Mouse (Mus musculus): ENCODE data around the gene Slc28a2. TPM values are rescaled to one million over a fixed set of nuclear protein-coding genes. Genes with fewer than 3 reads are reported as not detected.
"Not testable (repeated sequence)": the region's sequence is repeated elsewhere in the genome, so short reads cannot be mapped to it uniquely, and the experiment has no call there.

The Slc28a2 gene
- total RNA-seq, 2 experiments from 2014 or later, result not detected

DNA sequence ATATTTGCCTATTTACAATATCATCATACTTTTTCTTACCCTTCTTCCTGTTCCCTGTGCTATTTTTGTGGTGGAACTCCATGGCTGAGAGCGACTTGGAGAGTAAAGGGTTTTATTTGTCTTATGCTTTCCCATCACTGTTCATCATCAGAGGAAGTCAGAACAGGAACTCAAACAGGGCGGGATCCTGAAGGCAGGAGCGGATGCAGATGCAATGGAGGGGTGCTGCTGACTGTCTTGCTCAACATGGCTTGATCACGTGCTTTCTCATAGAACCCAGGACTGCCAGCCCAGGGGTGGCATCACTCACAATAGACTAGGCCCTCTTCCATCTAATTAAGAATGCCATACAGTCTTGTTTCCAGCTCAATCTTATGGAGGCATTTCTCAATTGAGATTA is 24.1 kb downstream of the Slc28a2 start:
- no peak for DNase-seq (ENCODE audit: low spot score in 2 of 2)
- intact Hi-C loops (cut with DNase I), result no loop called here

DNA sequence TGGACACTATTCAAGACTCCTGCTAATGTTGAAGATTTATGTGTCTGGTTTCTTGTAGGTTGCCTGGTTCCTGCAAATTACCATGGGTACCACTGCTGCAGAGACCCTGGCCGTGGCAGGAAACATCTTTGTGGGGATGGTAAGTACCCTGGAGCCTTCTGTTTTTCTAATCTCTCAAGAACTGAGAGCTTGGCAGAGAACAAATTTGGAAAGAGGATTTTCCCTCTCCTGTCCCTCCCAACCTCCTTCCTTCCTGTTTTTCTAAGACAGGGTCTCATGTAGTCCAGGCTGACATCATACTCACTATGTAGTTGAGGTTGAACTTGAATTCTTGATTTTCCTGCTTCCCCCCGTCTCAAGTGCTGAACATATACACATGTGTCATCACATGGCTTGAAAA is 26.1 kb downstream of the Slc28a2 start:
- intact Hi-C loops (cut with DNase I), result no loop called here
- no peak for DNase-seq (ENCODE audit: low spot score in 2 of 2)

DNA sequence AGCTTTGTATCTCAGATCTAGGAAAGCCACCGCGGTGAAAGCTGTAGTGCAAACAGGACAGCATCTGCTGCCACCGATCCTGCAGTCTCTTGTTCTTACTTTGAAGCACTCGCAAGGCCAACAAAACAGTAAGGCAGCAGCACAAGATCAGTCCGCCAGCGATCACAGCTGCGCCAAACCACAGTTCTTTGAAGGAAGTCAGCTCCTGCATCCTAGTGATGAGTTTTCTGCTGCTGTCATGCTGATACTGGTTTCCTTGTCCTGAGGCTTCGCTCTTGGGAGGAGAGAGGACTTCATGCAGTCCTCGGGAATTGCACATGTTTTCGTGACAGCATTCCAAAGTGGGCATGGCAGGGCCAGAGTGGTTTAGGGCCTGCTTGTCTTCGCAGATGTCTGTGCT is 40.6 kb downstream of the Slc28a2 start:
- DNase-seq (ENCODE audit: low spot score in 2 of 2), result no peak
- intact Hi-C loops (cut with DNase I), result loop anchor here (1.0 to 10.0 kb wide), 2 partner anchors 86 to 158 kb away; no protein-coding TSS in a partner anchor

DNA sequence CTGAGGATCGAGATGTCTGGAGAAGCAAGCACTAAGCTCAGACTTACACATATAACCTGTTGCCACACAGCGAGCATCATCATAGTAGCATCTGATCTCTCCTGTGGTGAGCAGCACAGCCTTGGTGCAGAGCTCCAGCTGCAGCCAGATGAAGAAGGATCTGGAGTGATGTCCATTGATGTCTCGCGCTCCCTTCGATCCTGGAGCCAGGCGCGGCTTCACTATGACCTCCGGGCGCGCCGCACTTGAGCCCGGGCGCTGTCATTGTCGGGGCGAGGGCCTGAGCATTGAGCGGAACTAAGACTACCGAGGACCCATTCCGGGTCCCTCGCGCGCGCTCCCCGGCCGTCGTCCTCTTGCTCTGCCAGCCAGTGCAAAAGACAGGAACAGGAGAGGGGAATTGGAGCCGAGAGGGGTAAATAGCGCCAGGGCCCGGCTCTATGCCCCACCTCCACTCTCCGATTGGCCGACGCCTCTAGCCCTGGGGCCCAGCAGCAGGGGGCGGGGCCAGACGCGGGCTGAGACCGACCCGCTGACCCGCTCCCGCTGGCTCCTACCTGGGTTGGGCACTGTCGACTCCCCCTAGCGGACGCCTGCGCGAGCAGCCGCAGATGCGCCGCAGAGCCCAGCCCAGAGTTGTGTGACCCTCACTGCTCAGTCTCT is 41.2 kb downstream of the Slc28a2 start:
- peak; percentile 81 to 82 for DNase-seq (ENCODE audit: low spot score in 2 of 2)
- intact Hi-C loops (cut with DNase I), result loop anchor here (1.0 to 10.0 kb wide), 2 partner anchors 86 to 157 kb away; no protein-coding TSS in a partner anchor

DNA sequence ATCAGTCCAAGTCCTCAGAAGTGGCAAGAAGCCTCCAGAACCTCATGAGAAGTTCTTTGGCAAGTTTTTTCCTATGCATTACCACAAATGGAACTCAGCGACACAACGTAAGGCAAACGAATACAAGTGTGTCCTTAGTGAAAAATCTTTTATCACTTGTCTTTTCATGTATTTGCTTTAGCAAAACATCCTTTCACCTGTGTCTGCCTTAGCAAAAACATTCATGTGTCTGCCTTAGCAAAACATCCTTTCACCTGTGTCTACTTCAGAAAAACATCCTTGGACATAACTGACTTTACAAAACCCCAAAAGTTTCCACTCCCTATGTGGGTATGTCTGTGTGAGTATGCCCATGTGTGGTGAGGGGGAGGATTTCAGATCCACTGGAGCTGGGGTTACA is 42.9 kb downstream of the Slc28a2 start:
- no peak for DNase-seq (ENCODE audit: low spot score in 2 of 2)
- intact Hi-C loops (cut with DNase I), result loop anchor here (10.0 kb wide), 1 partner anchor 156 kb away; no protein-coding TSS in a partner anchor

DNA sequence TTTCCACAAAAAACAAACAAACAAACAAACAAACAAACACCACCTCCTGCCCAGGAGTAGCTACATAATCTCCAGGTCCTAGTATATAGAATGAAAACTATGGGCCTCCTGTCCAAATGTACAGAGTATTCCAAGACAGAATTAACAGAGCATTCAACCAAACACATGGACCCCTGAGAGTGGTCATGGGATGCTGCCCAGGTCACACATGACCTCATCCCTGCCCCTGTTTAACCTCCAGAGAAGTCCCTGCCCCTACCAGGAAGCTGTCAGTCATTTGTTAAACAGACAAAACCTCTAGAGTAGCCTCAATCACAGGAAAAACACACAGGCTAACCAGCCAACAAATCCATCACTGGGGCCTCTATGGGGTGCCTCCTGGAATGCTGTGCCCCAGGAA is 50.3 kb downstream of the Slc28a2 start:
- intact Hi-C loops (cut with DNase I), result no loop called here

DNA sequence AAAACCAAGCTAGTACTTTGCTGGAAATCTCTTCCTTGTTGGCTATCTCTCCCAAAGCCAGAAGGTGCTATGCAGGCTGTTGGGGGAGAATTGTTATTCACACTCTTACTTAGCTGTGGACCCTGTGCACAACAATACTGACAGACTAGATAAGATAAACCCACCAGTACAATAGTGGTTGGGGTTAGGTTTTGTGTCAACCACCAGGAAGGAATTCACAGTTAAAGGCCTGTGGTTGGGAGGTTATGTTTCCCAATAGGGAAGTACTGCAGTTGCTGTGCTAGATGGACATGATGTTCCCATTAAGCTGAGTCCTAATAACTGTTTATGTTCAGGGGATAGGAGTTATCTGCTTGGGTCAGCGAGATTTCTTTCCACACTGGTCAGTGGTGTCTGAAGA is 57.5 kb downstream of the Slc28a2 start:
- DNase-seq (ENCODE audit: low spot score in 2 of 2), result not testable (repeated sequence)
- intact Hi-C loops (cut with DNase I), result loop anchor here (10.0 kb wide), 1 partner anchor 59 kb away; the partner anchor contains the start of gene Slc28a2

More for the DNA sequence above, 50.3 kb downstream of the Slc28a2 start:
- DNase-seq (ENCODE audit: low spot score in 2 of 2), result no peak

DNA sequence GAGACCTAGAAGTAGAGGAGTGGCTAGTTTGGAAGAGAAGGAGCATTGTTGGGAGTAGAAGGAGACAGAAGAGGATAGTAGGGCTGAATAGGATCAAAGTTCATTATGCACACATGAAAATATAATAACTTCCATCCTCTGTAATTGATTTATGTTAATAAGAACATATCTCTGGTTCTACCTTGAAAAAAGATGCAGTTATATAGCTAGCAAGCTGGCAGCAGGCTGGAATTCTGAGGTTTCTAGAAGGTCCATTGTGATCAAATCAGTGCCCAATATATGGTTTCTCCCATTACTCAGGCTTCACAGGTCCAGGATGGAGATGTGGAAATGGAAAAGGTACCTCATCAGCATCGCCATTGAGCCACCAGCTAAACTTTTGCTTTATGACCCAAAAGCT is 58.4 kb downstream of the Slc28a2 start, which contains the start of gene Gm14085:
TSS of gene Gm14085 (plus strand) at position 301 of the 400 bp plus-strand sequence.
- intact Hi-C loops (cut with DNase I), result loop anchor here (10.0 kb wide), 1 partner anchor 60 kb away; the partner anchor contains the start of gene Slc28a2
- DNase-seq (ENCODE audit: low spot score in 2 of 2), result no peak

DNA sequence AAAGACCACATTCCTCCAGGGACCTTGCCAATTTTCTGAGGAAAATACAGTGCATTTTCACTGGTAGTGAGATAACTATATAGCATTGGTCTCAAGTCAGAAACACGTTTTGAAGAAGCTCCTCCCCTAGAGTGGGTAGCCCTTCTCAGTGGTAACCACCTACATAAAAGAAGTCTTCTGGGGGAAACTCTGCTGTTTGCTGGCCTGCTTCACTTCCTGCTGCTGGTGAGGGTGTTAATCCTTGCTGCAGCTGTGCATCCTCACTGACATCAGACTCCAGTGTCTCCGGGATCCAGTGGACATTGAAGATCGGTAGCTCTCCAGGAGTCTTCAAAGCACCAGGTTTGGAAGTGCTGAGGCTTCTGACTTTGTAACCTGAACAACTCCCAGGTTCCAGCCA is 59.4 kb downstream of the Slc28a2 start:
- DNase-seq (ENCODE audit: low spot score in 2 of 2), result not testable (repeated sequence)
- intact Hi-C loops (cut with DNase I), result loop anchor here (10.0 kb wide), 1 partner anchor 61 kb away; the partner anchor contains the start of gene Slc28a2

DNA sequence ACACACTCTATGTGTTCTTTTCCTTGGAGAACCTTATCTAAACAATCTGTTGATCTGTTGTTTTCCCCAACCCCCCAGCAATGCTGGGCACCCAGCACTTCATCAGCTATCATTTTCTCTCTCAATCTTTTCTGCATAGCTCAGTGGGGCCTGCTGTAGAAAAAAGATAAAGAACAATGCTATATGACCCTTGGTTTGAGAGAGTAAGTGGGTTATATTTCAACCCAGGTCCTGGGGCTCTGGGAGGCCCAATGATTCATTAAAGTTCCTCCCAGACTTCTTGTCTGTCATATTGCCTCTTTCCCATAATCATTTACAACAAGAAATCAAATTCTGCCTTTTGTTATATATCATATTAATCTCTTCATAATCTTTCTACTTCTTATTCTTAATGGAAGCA is 59.8 kb downstream of the Slc28a2 start:
- DNase-seq (ENCODE audit: low spot score in 2 of 2), result not testable (repeated sequence)
- intact Hi-C loops (cut with DNase I), result loop anchor here (10.0 kb wide), 1 partner anchor 61 kb away; the partner anchor contains the start of gene Slc28a2

DNA sequence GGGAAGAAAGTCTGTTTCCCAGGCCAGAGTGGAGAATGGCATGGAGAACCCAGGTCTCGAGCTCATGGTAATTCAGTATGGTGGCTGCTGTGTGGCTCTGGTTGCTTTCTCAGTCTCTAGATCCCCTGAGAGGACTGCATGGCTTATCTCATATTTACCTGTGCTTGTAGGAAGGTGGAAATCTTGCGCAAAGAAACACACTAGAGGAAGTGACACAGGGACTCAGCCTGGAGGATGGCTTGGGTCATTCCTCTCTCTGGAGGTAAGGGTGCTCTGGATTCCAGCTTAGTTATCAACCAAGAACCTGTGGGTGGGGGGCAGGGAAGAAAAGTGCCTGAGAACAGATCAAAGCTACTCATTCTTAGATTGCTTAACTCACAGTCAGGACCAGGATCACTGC is 60.4 kb downstream of the Slc28a2 start:
- intact Hi-C loops (cut with DNase I), result loop anchor here (10.0 kb wide), 1 partner anchor 62 kb away; the partner anchor contains the start of gene Slc28a2
- no peak for DNase-seq (ENCODE audit: low spot score in 2 of 2)

Other genes starting within 250 kb of the Slc28a2 start
- gene Patl2, start 240.3 kb upstream of the Slc28a2 start, total RNA-seq (2021), result not detected
- gene Terb2, start 240.2 kb upstream of the Slc28a2 start, total RNA-seq (2021), result not detected
- 10 to 100 TPM; 14.8 to 14.9 TPM for gene Sord, start 191.7 kb upstream of the Slc28a2 start, total RNA-seq (2021)
- gene Duox2, start 128.0 kb upstream of the Slc28a2 start, total RNA-seq (2021), result under 1 TPM in 1 of 2 experiments, not detected in 1; 0.07 TPM
- not detected for gene Duoxa2, start 127.6 kb upstream of the Slc28a2 start, total RNA-seq (2021)
- gene Duoxa1, start 112.7 kb upstream of the Slc28a2 start, total RNA-seq (2021), result not detected
- under 1 TPM in 1 of 2 experiments, not detected in 1; 0.07 TPM for gene Duox1, start 110.8 kb upstream of the Slc28a2 start, total RNA-seq (2021)
- 10 to 100 TPM; 64.9 to 72.2 TPM for gene Shf, start 57.3 kb upstream of the Slc28a2 start, total RNA-seq (2021)
- under 1 TPM in 1 of 2 experiments, not detected in 1; 0.09 TPM for gene Gm14085, start 58.5 kb downstream of the Slc28a2 start, total RNA-seq (2021)
- 10 to 100 TPM; 53.7 to 55.2 TPM for gene Gatm, start 184.8 kb downstream of the Slc28a2 start, total RNA-seq (2021)
- gene AA467197, start 210.5 kb downstream of the Slc28a2 start, total RNA-seq (2021), result not detected